ENCODE assay signal across 37 mouse cellular contexts in genomic region chr11:80913408-80914024, GRCm38 (mm10). TPM values are rescaled to one million over a fixed set of nuclear protein-coding genes. Genes with fewer than 3 reads are reported as not detected.
DNase-seq lines count a peak whose midpoint lies in the region; ATAC-seq and TF ChIP-seq lines count a peak whose summit lies in the region.
"Had no signal": no experiment of that assay in that cellular context is flagged by ENCODE, and none has a peak within 500 bp of the region (broad histone marks: within the 10 kb centered on the region; RNA-seq: fewer than 3 reads in every experiment).

No protein-coding gene starts in this region.

- CTCF ChIA-PET in Patski (lab: Charles Lee): interaction anchor here (0.9 kb wide), 1 partner anchor 20 kb away, joined by 3 read pairs; no protein-coding TSS in a partner anchor

- H3K27ac ChIP-seq in forebrain, embryonic 14.5 days (ENCODE audit: low read depth, low read length): no peak overlapping the region
- no peak overlapping the region for H3K27ac ChIP-seq in forebrain, embryonic 13.5 days
- H3K27ac ChIP-seq: embryonic facial prominence, embryonic 13.5 days; forebrain, embryonic 12.5 days; hindbrain, embryonic 13.5 days; kidney, postnatal 0 days; limb, embryonic 10.5 days; liver, embryonic 15.5 days; lung, embryonic 15.5 days; stomach, embryonic 15.5 days had no signal

- no peaks in the 10 kb centered on the region for H3K9me3 ChIP-seq in forebrain, embryonic 14.5 days (replicated peaks; ENCODE audit: control insufficient read depth, low read length)
- 0 out of 2 replicates have a peak, but pooled peaks cover 3% of the 10 kb centered on the region for H3K9me3 ChIP-seq in forebrain, embryonic 13.5 days (replicated peaks)
- H3K9me3 ChIP-seq: embryonic facial prominence, embryonic 13.5 days; forebrain, embryonic 12.5 days; limb, embryonic 10.5 days; liver, embryonic 15.5 days; lung, embryonic 15.5 days; stomach, embryonic 15.5 days had no signal

- WGBS in forebrain, embryonic 14.5 days: 47% methylated on average over 4 of the region's 4 CpGs
- 53% methylated on average over 4 of the region's 4 CpGs for WGBS in forebrain, embryonic 13.5 days

- H3K4me2 ChIP-seq in forebrain, embryonic 14.5 days (ENCODE audit: low read length): no peak overlapping the region
- H3K4me2 ChIP-seq in forebrain, embryonic 13.5 days: no peak overlapping the region
- H3K4me2 ChIP-seq: embryonic facial prominence, embryonic 13.5 days; forebrain, embryonic 12.5 days; hindbrain, embryonic 13.5 days; liver, embryonic 15.5 days; lung, embryonic 15.5 days; stomach, embryonic 15.5 days had no signal

- H3K36me3 ChIP-seq in forebrain, embryonic 14.5 days (ENCODE audit: control insufficient read depth, insufficient read depth, low read length): no peaks in the 10 kb centered on the region
- no peaks in the 10 kb centered on the region for H3K36me3 ChIP-seq in forebrain, embryonic 13.5 days (ENCODE audit: poor library complexity, severe bottlenecking)
- H3K36me3 ChIP-seq: embryonic facial prominence, embryonic 13.5 days; forebrain, embryonic 12.5 days; G1E; limb, embryonic 10.5 days; liver, embryonic 15.5 days; lung, embryonic 15.5 days; stomach, embryonic 15.5 days had no signal

- in situ Hi-C loops in Patski (cut with MboI; ENCODE audit: low pct_unique_long_range_greater_than_20kb): no loop called here

- H3K9ac ChIP-seq in forebrain, embryonic 14.5 days (ENCODE audit: low read length): no peak overlapping the region
- no peak overlapping the region for H3K9ac ChIP-seq in forebrain, embryonic 13.5 days
- H3K9ac ChIP-seq: embryonic facial prominence, embryonic 13.5 days; forebrain, embryonic 12.5 days; hindbrain, embryonic 13.5 days; liver, embryonic 15.5 days; lung, embryonic 15.5 days; stomach, embryonic 15.5 days had no signal

- TF ChIP-seq CTCF in Patski (IDR thresholded peaks at IDR 0.05): no peak

- no peak for ATAC-seq in forebrain, embryonic 14.5 days
- ATAC-seq in forebrain, embryonic 13.5 days: no peak
- peak; percentile 79 for ATAC-seq in Patski
- ATAC-seq: midbrain, embryonic 16.5 days had no signal

- H3K4me3 ChIP-seq in forebrain, embryonic 14.5 days (ENCODE audit: low read depth, low read length): no peak overlapping the region
- H3K4me3 ChIP-seq in forebrain, embryonic 13.5 days: no peak overlapping the region
- H3K4me3 ChIP-seq: embryonic facial prominence, embryonic 13.5 days; erythroblast, embryonic 14.5 days; forebrain, embryonic 12.5 days; hindbrain, embryonic 13.5 days; limb, embryonic 10.5 days; liver, embryonic 15.5 days; lung, embryonic 15.5 days; stomach, embryonic 15.5 days had no signal

- H3K27me3 ChIP-seq in forebrain, embryonic 14.5 days (replicated peaks; ENCODE audit: control insufficient read depth, insufficient read depth, low read length): no peaks in the 10 kb centered on the region
- no peaks in the 10 kb centered on the region for H3K27me3 ChIP-seq in forebrain, embryonic 13.5 days
- no peaks in the 10 kb centered on the region for H3K27me3 ChIP-seq in Patski
- H3K27me3 ChIP-seq: embryonic facial prominence, embryonic 13.5 days; forebrain, embryonic 12.5 days; hindbrain, embryonic 13.5 days; liver, embryonic 15.5 days; lung, embryonic 15.5 days; stomach, embryonic 15.5 days had no signal

- peak; percentile 26 for DNase-seq in forebrain, embryonic 14.5 days (ENCODE audit: low spot score)
- peak; percentile 17 to 22 for DNase-seq in layer of hippocampus, postnatal 10 days (ENCODE audit: low spot score in 2 of 2)
- DNase-seq in layer of hippocampus, adult 11-12 months (ENCODE audit: low spot score): no peak
- no peak for DNase-seq in Patski (ENCODE audit: low read depth, low spot score)
- DNase-seq in cerebellum, postnatal 25 days: peak; percentile 46 to 52
- DNase-seq in retina, postnatal 1 day: no peak
- DNase-seq: adrenal gland, postnatal 25 days; B cell, adult 2 months; embryo, embryonic 11 days; gastrocnemius, postnatal 10 days; heart, adult 18-20 months; kidney, adult 2 months; liver; lung, postnatal 36 days; right cerebral cortex, postnatal 4 days; thymus, postnatal 36 days had no signal

- POLR2A ChIA-PET in Patski (lab: Charles Lee): interaction anchor here (0.8 kb wide), 1 partner anchor 221 kb away, joined by 3 read pairs; no protein-coding TSS in a partner anchor

- no peaks in the 10 kb centered on the region for H3K4me1 ChIP-seq in forebrain, embryonic 14.5 days (ENCODE audit: control insufficient read depth, insufficient read depth, low read length)
- H3K4me1 ChIP-seq in forebrain, embryonic 13.5 days: no peaks in the 10 kb centered on the region
- H3K4me1 ChIP-seq: embryonic facial prominence, embryonic 13.5 days; hindbrain, embryonic 13.5 days; liver, embryonic 15.5 days; lung, embryonic 15.5 days; stomach, embryonic 15.5 days had no signal

RNA-seq across cellular contexts. Expression of gene Spaca3, which starts 55.4 kb away (rescaled TPM):
- not detected in 2 replicates for polyA plus RNA-seq in forebrain, embryonic 14.5 days (2014; fragmentation: Nextera tagmentation; extraction: Ambion mirVana)
- polyA plus RNA-seq in forebrain, embryonic 13.5 days (2015; fragmentation: Nextera tagmentation; extraction: Ambion mirVana): not detected in 2 replicates
- total RNA-seq in layer of hippocampus, postnatal 10 days (2021): not detected
- not detected for polyA plus RNA-seq in Patski (2021)
- total RNA-seq: adrenal gland, postnatal 25 days; CH12.LX; G1E; gastrocnemius, postnatal 10 days; heart, adult 18-20 months; heart, postnatal 25 days; left cerebral cortex, adult 18-20 months; megakaryocyte-erythroid progenitor cell, adult 5-6 weeks had no signal
- polyA plus RNA-seq: cerebellum, adult 2 months; embryonic facial prominence, embryonic 13.5 days; erythroblast, embryonic 14.5 days; forebrain, embryonic 12.5 days; G1E; heart, embryonic 14.5 days; hindbrain, embryonic 13.5 days; intestine, embryonic 14.5 days; kidney, adult 2 months; kidney, postnatal 0 days; large intestine, adult 2 months; limb, embryonic 10.5 days; liver, embryonic 15.5 days; lung, embryonic 15.5 days; midbrain, embryonic 16.5 days; neural tube, embryonic 14.5 days; stomach, embryonic 15.5 days had no signal

Comparison
In these comparisons a context has a peak if more than half of its experiments do, and no peak if none do; other contexts are left out.
1. DNase-seq: peak in forebrain, embryonic 14.5 days (single experiment), layer of hippocampus, postnatal 10 days (2 of 2) and cerebellum, postnatal 25 days (2 of 2); none in layer of hippocampus, adult 11-12 months (single experiment), Patski (single experiment) and retina, postnatal 1 day (single experiment).